Mouse (Mus musculus): ENCODE data around the gene 2610301B20Rik.
"Not testable (repeated sequence)": the region's sequence is repeated elsewhere in the genome, so short reads cannot be mapped to it uniquely, and the experiment has no call there.

2610301B20Rik gene

DNA sequence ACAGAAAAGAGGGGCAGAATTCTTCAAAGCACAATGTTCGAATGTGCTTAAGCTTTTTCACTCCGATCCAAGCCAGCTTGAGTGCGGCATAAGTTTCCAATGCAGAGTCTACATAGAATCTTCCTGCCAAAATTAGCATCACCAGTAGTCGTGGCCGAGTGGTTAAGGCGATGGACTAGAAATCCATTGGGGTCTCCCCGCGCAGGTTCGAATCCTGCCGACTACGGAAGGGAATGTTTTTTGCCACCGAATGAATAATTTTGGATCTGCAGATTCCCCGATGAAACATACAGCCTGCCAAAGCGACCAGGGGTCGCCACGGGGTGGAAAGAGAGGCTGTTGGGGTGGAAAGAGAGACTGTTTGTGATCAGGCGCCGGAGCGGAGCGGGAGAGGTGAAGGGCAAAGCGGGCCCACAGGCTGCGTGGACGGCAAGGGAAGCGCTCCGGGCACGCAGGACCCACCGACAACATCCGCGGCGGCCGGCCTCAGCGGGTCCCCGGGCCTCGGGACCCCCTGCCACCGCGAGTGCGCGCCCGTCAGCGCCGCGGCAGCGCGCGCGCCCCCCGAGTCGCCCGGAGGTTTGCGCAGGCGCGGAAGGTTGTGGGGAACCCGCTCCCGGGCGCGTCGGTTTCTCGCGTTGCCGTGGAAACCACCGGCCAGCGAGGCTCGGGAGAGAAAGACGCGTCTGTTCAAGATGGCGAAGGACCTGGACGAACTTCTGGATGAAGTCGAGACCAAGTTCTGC is at the start of gene 2610301B20Rik:
Gene 2610301B20Rik (plus strand): TSS at position 579 of the 746 bp plus-strand sequence.
- DNase-seq (ENCODE audit: low read depth) = peak; percentile 95

GRCm38 (mm10) chr4:10833273-10833672 is 41.0 kb upstream of the 2610301B20Rik start:
- no peak for DNase-seq (ENCODE audit: low read depth)

- peak; percentile 67 for DNase-seq (ENCODE audit: low read depth)
Measured at GRCm38 (mm10) chr4:10835252-10836051, 38.8 kb upstream of the 2610301B20Rik start.

DNA sequence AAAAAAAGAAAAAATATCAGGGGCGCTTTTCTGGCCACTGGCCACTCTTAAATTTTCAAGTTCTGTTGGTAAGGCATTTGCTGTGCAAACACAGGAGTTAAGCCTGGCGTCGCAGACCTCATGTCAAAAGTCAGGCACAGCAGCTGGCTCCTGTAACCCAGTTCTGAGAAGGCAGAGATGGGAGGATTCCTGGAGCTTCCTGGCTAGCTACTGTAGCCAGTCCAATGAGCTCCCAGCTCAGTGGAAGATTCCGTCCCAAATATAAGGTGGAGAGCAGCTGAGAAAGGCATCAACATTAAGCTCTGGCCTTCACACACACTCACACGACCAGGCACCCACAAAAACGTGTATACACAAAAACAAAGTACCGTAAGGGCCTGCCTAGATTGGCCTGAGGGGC is 28.4 kb upstream of the 2610301B20Rik start:
- no peak for DNase-seq (ENCODE audit: low read depth)

DNA sequence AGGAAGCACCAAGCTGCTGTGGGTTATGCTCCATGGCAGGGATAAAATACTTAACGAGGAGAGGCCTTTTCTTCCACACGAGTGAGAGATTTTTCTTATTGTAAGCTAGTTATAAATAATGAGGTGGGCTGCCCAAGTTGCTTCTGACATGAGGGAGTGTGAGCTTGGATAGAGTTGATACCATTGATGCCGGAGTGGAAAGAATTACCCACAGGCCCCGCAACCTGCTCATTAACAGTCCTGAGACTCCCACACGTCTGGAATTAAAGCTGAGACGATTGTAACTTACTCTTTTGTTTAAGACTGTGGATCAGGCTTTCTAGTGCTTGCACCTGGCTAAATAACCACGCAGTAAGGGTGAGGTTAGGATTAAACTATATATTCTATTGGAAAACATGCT is 24.5 kb upstream of the 2610301B20Rik start:
- DNase-seq (ENCODE audit: low read depth) = no peak

DNA sequence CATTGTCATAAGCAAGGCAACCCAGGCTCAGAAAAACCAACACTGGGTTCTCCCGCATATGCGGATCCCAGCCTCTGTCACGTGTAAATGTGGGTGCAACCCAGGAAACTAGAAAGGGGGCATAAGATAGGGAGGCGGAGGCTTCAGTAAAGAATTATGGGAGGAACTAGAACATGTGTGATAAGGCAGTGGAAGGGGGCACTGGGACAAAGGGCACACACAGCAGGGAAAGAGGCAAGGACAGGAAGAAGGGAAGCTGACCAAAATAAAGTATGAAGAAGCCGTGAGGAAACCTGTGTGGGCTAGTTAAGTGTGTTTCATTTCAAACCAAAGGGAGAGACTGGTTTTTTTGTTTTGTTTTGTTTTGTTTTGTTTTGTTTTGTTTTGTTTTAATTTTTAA is 23.3 kb upstream of the 2610301B20Rik start:
- DNase-seq (ENCODE audit: low read depth) = no peak

DNA sequence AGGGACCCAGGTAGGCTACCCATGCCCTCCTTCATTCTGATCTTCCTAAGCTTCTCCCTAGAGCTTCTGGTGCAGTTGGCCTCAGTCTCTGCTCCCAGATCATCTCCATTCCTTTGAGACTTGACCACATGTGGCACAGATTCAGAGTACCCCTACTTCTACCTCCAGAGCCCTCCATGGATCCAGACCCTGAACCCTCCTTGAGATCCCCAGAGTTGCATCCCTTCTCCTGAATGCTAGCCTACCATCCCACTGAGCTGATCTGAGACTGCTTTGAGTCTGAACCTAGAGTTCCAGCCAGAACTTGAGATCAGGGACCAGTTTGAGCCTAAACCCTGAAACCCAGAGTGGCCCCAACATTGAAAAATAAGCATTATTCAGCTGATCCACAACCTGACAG is 15.1 kb upstream of the 2610301B20Rik start:
- DNase-seq (ENCODE audit: low read depth) = no peak

DNA sequence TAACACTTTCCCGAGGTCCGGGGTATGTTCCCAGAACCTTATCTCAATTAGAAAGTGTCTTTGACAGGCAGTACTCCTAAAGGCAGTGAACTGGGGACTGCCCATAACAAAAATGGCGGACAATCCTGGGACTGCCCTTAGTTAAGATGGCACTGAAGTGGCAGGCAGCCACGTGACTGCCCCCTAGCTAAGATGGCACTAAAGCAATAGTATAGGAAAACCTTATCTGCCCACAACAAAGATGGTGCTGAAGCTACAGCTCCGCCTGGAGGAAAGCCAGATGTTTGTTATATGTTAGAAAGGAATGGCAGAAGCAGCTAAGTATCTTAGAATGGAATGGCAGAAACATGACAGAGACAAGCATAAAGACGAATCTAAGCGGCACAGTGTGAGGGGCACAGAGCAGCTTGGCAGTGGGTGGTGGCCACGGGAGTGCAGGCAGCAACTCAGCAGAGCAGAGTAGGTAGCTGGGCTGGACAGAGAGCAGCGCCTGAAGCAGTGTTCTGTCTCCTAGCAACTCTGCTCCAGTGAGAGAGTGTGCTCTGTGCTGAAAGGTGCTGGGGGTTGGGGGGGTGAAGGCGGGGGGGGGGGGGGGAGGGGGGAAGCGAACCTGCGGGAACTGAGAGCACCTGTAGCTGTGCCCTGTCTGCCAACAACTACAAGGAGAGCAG is 14.3 kb upstream of the 2610301B20Rik start:
- DNase-seq (ENCODE audit: low read depth) = no peak

DNA sequence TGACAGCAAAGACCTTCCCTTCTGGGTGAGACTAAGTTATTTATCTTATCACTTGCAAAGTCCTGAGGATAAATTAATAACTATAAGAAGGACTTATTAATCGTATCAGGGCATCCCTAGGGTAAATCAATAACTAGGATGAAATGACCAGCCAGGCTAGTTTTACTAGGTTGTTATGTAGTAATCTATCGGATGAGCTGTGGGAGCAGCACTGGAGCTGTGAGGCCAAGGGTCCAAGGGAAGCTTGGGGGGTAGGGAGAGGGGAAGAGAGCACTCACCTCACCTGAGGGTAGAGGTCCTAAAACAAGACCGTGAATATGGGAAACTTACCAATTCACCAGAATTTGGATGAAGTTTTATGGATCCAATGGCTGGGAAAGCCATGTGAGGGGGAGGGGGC is 13.5 kb upstream of the 2610301B20Rik start:
- DNase-seq (ENCODE audit: low read depth) = no peak

- DNase-seq (ENCODE audit: low read depth) = not testable (repeated sequence)
Measured at GRCm38 (mm10) chr4:10862882-10863281, 11.4 kb upstream of the 2610301B20Rik start.

DNA sequence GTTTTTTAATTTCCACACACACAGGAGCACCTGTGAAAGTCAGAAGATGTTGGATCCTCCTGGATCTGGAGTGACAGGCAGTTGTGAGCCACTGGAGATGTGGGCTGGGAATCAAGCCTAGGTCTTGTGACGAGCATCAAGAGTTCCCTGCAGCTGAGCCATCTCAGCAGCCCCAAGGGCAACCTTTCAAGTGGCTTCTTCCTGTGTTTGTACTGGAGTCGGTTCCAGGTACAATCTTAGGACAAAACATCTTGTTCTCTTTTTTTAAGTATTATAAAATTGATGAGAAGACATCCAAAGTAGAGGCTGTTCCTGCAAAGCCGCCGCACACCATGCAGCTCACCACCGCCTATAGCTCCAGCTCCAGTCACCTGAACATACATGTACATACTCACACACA is 2.1 kb upstream of the 2610301B20Rik start:
- DNase-seq (ENCODE audit: low read depth) = peak; percentile 7

GRCm38 (mm10) chr4:10872685-10873539 is 1.4 kb upstream of the 2610301B20Rik start:
- peak; percentile 58 for DNase-seq (ENCODE audit: low read depth)

GRCm38 (mm10) chr4:10873549-10873919 is 764 bp upstream of the 2610301B20Rik start:
- peak; percentile 52 for DNase-seq (ENCODE audit: low read depth)

- DNase-seq (ENCODE audit: low read depth) = no peak
Measured at GRCm38 (mm10) chr4:10874718-10875121, 422 bp downstream of the 2610301B20Rik start.

DNA sequence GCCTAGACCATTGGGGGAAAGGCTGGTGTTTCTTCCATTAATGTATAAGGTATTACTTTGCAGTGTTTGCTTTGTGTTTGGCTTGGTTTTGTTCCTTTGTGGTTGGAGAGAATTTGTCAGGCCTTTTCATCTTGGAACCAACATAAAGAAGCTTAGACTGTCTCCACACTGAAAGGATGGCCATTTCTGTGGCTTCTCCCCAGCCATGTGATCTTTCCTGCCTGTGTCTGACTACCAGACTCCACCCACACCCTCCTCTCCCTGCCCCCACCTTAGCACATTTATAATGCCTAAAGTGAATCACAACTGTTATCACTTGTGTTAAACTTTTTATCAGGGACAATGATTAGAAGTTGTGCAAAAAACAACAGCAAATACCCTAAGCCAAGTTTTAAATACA is 1.1 kb downstream of the 2610301B20Rik start:
- peak; percentile 42 for DNase-seq (ENCODE audit: low read depth)

DNA sequence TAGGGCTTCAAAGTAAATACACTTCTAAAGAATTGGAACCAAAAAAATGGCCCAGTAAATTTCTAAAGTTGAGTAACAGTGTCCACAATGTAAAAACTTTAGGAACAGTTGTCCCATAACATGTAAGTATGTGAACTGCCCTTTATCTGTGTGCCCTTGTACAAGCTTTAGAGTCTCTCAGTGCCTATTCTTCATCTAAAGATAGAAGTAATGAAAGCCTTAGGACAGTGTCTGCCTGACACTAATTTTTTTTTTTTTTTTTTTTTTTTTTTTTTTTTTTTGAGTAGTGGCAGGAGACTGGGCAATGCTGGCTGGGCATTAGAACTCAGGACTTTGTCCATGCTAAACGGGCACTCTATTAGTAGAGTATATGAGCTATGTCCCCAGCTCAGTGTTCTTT is 2.8 kb downstream of the 2610301B20Rik start:
- DNase-seq (ENCODE audit: low read depth) = no peak

GRCm38 (mm10) chr4:10883740-10884408 is 9.6 kb downstream of the 2610301B20Rik start:
- no peak for DNase-seq (ENCODE audit: low read depth)

- DNase-seq (ENCODE audit: low read depth) = no peak
Measured at GRCm38 (mm10) chr4:10888835-10889234, 14.5 kb downstream of the 2610301B20Rik start.

DNA sequence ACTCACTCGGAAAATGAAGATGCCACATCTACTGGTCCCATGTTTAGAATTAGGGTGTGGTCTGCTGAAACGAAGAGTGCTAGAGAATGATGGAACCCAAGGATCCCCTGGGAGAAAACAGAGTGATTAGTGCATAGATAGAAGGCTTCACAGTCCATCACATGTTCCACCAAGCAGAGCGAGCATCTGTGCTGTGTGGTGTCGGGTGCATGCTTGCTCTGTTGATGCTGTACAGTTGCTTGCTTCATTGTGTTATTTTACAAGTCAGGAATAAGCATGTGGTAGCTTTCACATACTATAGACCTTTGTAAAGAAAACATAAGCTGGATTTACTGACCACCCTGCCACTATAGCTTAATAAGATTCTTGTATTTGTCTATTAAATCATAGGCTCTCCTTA is 22.0 kb downstream of the 2610301B20Rik start:
- DNase-seq (ENCODE audit: low read depth) = no peak

GRCm38 (mm10) chr4:10896859-10897258 is 22.6 kb downstream of the 2610301B20Rik start:
- peak; percentile 65 for DNase-seq (ENCODE audit: low read depth)

DNA sequence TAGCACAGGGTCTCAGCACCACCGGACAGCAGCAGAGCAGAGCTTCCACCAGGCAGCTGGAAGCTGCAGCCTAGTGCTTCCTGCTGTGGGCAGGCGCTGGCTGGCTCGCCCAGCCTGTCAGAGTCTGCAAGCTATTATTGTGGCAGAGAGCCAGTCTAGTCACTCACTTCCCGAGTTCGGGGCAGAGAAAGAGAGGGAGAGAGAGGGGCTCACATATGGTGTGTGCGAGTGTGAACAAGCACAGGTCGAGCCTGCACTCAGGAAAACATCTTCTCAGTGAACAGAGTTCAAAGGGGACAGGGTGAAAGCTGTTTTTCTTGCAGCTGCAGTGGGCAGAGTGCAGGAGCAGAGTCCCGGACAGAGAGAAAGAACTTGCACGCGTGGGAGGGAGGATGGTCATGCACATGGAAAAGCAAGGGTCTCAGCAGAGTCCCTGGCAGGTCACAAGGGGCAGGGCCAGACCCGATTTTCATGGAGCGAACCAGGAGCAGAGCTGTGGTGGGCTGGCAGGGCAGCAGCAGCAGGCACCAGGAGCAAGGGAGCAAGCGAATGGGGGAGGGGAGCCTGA is 31.0 kb downstream of the 2610301B20Rik start:
- DNase-seq (ENCODE audit: low read depth) = no peak

Measured in naive thymus-derived CD4-positive, alpha-beta T cell, adult 2 months (primary cell).